Mouse (Mus musculus) kidney, postnatal 0 days (tissue): ENCODE measurements around the gene Tmem104. TPM values are rescaled to one million over a fixed set of nuclear protein-coding genes. Genes with fewer than 3 reads are reported as not detected.

ENCODE experiments used
- ATAC-seq: fragments of 200-750 bp; cut with Nextera tagmentation; replicated peaks from 2 replicates; pipeline ENCODE4 v1.8.0; 2017; ENCODE audit warnings: low read depth, moderate number of reproducible peaks, moderate TSS enrichment, moderate library complexity; ENCODE audit not compliant: low FRiP score
- DNase-seq: peaks from one replicate; pipeline ENCODE4 v3.0.0-alpha.2; 2016; ENCODE audit warnings: low spot score
- H3K27ac ChIP-seq: fragments of 300-500 bp; sonication (generic); 2 replicates; pipeline ENCODE4 v1.5.1; 2014; ENCODE audit warnings: mild to moderate bottlenecking
- H3K27me3 ChIP-seq: fragments of 300-500 bp; sonication (generic); 2 replicates; pipeline ENCODE4 v1.6.1; 2014; ENCODE audit warnings: low read length, mixed read lengths; ENCODE audit not compliant: insufficient read depth
- H3K36me3 ChIP-seq: fragments of 300-500 bp; sonication (generic); 2 replicates; pipeline ENCODE4 v1.6.1; 2014; ENCODE audit warnings: low read length, mixed read lengths; ENCODE audit not compliant: insufficient read depth
- H3K4me1 ChIP-seq: fragments of 300-500 bp; sonication (generic); replicated peaks from 2 replicates; pipeline ENCODE4 v1.6.1; 2014; ENCODE audit warnings: antibody characterized with exemption, low read length, mixed read lengths; ENCODE audit not compliant: insufficient read depth
- H3K4me2 ChIP-seq: fragments of 300-500 bp; sonication (generic); 2 replicates; pipeline ENCODE4 v1.6.1; 2014; ENCODE audit warnings: mild to moderate bottlenecking, low read length, moderate library complexity, mixed read lengths
- H3K4me3 ChIP-seq: fragments of 300-500 bp; sonication (generic); replicated peaks from 2 replicates; pipeline ENCODE4 v1.5.1; 2014; ENCODE audit warnings: low read depth, low read length
- H3K9ac ChIP-seq: fragments of 300-500 bp; sonication (generic); 2 replicates; pipeline ENCODE4 v1.6.1; 2014; ENCODE audit warnings: low read depth, low read length
- H3K9me3 ChIP-seq: fragments of 300-500 bp; sonication (generic); replicated peaks from 2 replicates; pipeline ENCODE4 v1.6.1; 2016; ENCODE audit warnings: low read length, inconsistent platforms, mixed read lengths
- CTCF ChIP-seq: IDR thresholded peaks from 2 replicates; pipeline ENCODE4 v1.5.1; 2016; ENCODE audit warnings: antibody characterized with exemption, low read depth, mild to moderate bottlenecking, moderate library complexity
- WGBS: fragments of 180-500 bp; shearing (Covaris S2); extraction: QIAGEN DNeasy Blood & Tissue Kit; methylation state at CpG from one replicate; pipeline ENCODE4 v1.1.7; 2014; 5-methylcytosine and 5-hydroxymethylcytosine counted together
- polyA plus RNA-seq: library from polyadenylated mRNA; unstranded; fragments of >200 nt; fragmentation: Nextera tagmentation; extraction: Ambion mirVana; gene quantifications from 2 replicates; pipeline ENCODE4 v1.2.1, GENCODE M21; 2015

Gene Tmem104
- polyA plus RNA-seq, 1 experiment from 2014 or later = 12.0 TPM

GRCm38 (mm10) chr11:115217439-115218410 lies 30.4 kb downstream of the Tmem104 start:
- Histone ChIP-seq H3K9ac (no peak overlapping the region), H3K36me3 (no peaks in the 10 kb centered on the region), H3K4me1 (0 out of 2 replicates have a peak, but pooled peaks cover 4% of the 10 kb centered on the region), H3K27ac (no peak overlapping the region), H3K27me3 (no peaks in the 10 kb centered on the region), H3K4me3 (no peak overlapping the region), H3K9me3 (no peaks in the 10 kb centered on the region), H3K4me2 (no peak overlapping the region)
- DNase-seq = no peak
- no peak for TF ChIP-seq CTCF
- 55% methylated on average over 18 of the region's 18 CpGs for WGBS
- no peak for ATAC-seq

- Histone ChIP-seq H3K9me3 (no peaks in the 10 kb centered on the region), H3K36me3 (no peaks in the 10 kb centered on the region), H3K9ac (no peak overlapping the region), H3K4me1 (0 out of 2 replicates have a peak, but pooled peaks cover 4% of the 10 kb centered on the region), H3K27me3 (no peaks in the 10 kb centered on the region), H3K4me3 (no peak overlapping the region), H3K27ac (no peak overlapping the region), H3K4me2 (no peak overlapping the region)
- WGBS = 41% methylated on average over 9 of the region's 9 CpGs
- DNase-seq (no peak), ATAC-seq (no peak)
- TF ChIP-seq CTCF = no peak
Measured at GRCm38 (mm10) chr11:115219263-115219662, 32.0 kb downstream of the Tmem104 start.

- ATAC-seq (no peak), DNase-seq (no peak)
- H3K27me3 ChIP-seq = no peaks in the 10 kb centered on the region
- no peak overlapping the region for H3K9ac ChIP-seq
- H3K27ac ChIP-seq = no peak overlapping the region
- H3K4me3 ChIP-seq = no peak overlapping the region
- no peaks in the 10 kb centered on the region for H3K36me3 ChIP-seq
- no peak overlapping the region for H3K4me2 ChIP-seq
- TF ChIP-seq CTCF = no peak
- 0 out of 2 replicates have a peak, but pooled peaks cover 4% of the 10 kb centered on the region for H3K4me1 ChIP-seq
- no peaks in the 10 kb centered on the region for H3K9me3 ChIP-seq
- WGBS = 86% methylated on average over 10 of the region's 10 CpGs
Measured at GRCm38 (mm10) chr11:115219685-115220084, 32.4 kb downstream of the Tmem104 start.

GRCm38 (mm10) chr11:115222077-115222476 lies 34.8 kb downstream of the Tmem104 start:
- no peak for TF ChIP-seq CTCF
- Histone ChIP-seq H3K4me2 (no peak overlapping the region), H3K9ac (no peak overlapping the region), H3K36me3 (no peaks in the 10 kb centered on the region), H3K27ac (no peak overlapping the region), H3K4me3 (no peak overlapping the region), H3K9me3 (no peaks in the 10 kb centered on the region), H3K4me1 (0 out of 2 replicates have a peak, but pooled peaks cover 4% of the 10 kb centered on the region), H3K27me3 (no peaks in the 10 kb centered on the region)
- ATAC-seq (no peak), DNase-seq (peak; percentile 21)
- WGBS = 31% methylated on average over 12 of the region's 12 CpGs

- H3K36me3 ChIP-seq = no peaks in the 10 kb centered on the region
- no peak overlapping the region for H3K9ac ChIP-seq
- no peaks in the 10 kb centered on the region for H3K9me3 ChIP-seq
- WGBS = 26% methylated on average over 5 of the region's 5 CpGs
- H3K4me1 ChIP-seq = 0 out of 2 replicates have a peak, but pooled peaks cover 4% of the 10 kb centered on the region
- no peak overlapping the region for H3K27ac ChIP-seq
- no peak overlapping the region for H3K4me2 ChIP-seq
- no peak overlapping the region for H3K4me3 ChIP-seq
- no peak for DNase-seq
- no peaks in the 10 kb centered on the region for H3K27me3 ChIP-seq
- no peak for TF ChIP-seq CTCF
- no peak for ATAC-seq
Measured at GRCm38 (mm10) chr11:115222570-115222969, 35.3 kb downstream of the Tmem104 start.

GRCm38 (mm10) chr11:115223451-115223850 lies 36.2 kb downstream of the Tmem104 start:
- TF ChIP-seq CTCF = no peak
- Histone ChIP-seq H3K36me3 (no peaks in the 10 kb centered on the region), H3K4me3 (no peak overlapping the region), H3K9ac (no peak overlapping the region), H3K27me3 (no peaks in the 10 kb centered on the region), H3K27ac (no peak overlapping the region), H3K9me3 (no peaks in the 10 kb centered on the region), H3K4me1 (0 out of 2 replicates have a peak, but pooled peaks cover 4% of the 10 kb centered on the region), H3K4me2 (no peak overlapping the region)
- DNase-seq = no peak
- ATAC-seq = no peak
- WGBS = 77% methylated on average over 11 of the region's 11 CpGs
